Mouse (Mus musculus) embryonic facial prominence, embryonic 11.5 days (tissue): ENCODE data around the gene Trpt1. TPM values are rescaled to one million over a fixed set of nuclear protein-coding genes. Genes with fewer than 3 reads are reported as not detected.

ENCODE experiments used
- ATAC-seq: fragments of 200-750 bp; cut with Nextera tagmentation; replicated peaks from 2 replicates; pipeline ENCODE4 v1.8.0; 2017; ENCODE audit warnings: low read depth; ENCODE audit not compliant: insufficient number of reproducible peaks, low FRiP score, low TSS enrichment
- DNase-seq: peaks from one replicate; pipeline ENCODE4 v3.0.0-alpha.2; 2015; ENCODE audit warnings: low spot score
- H3K27ac ChIP-seq: fragments of 300-500 bp; sonication (generic); replicated peaks from 2 replicates; pipeline ENCODE4 v1.5.1; 2014; ENCODE audit warnings: mild to moderate bottlenecking, low read depth, low read length, control low read depth
- H3K27me3 ChIP-seq: fragments of 300-500 bp; sonication (generic); 2 replicates; pipeline ENCODE4 v1.6.1; 2014; ENCODE audit warnings: mild to moderate bottlenecking, low read length, moderate library complexity, mixed read lengths; ENCODE audit not compliant: control insufficient read depth, insufficient read depth
- H3K36me3 ChIP-seq: fragments of 300-500 bp; sonication (generic); replicated peaks from 2 replicates; pipeline ENCODE4 v1.6.1; 2014; ENCODE audit warnings: low read depth, mild to moderate bottlenecking, low read length, moderate library complexity, mixed read lengths; ENCODE audit not compliant: control insufficient read depth, insufficient read depth
- H3K4me1 ChIP-seq: fragments of 300-500 bp; sonication (generic); 2 replicates; pipeline ENCODE4 v1.6.1; 2014; ENCODE audit warnings: low read length, mixed read lengths; ENCODE audit not compliant: control insufficient read depth, insufficient read depth
- H3K4me2 ChIP-seq: fragments of 300-500 bp; sonication (generic); 2 replicates; pipeline ENCODE4 v1.6.1; 2014; ENCODE audit warnings: low read depth, mild to moderate bottlenecking, control low read depth, low read length, moderate library complexity
- H3K4me3 ChIP-seq: fragments of 300-500 bp; sonication (generic); 2 replicates; pipeline ENCODE4 v1.5.1; 2014; ENCODE audit warnings: low read depth, low read length, control low read depth
- H3K9ac ChIP-seq: fragments of 300-500 bp; sonication (generic); replicated peaks from 2 replicates; pipeline ENCODE4 v1.6.1; 2014; ENCODE audit warnings: mild to moderate bottlenecking, control low read depth, low read length
- H3K9me3 ChIP-seq: fragments of 300-500 bp; sonication (generic); replicated peaks from 2 replicates; pipeline ENCODE4 v1.6.1; 2016; ENCODE audit warnings: mild to moderate bottlenecking, low read length, inconsistent platforms, mixed read lengths; ENCODE audit not compliant: control insufficient read depth
- WGBS: fragments of 180-500 bp; shearing (Covaris S2); extraction: QIAGEN DNeasy Blood & Tissue Kit; methylation state at CpG from one replicate; pipeline ENCODE4 v1.1.7; 2014; 5-methylcytosine and 5-hydroxymethylcytosine counted together
- polyA plus RNA-seq: library from polyadenylated mRNA; unstranded; fragments of >200 nt; fragmentation: Nextera tagmentation; extraction: Ambion mirVana; gene quantifications from 2 replicates; pipeline ENCODE4 v1.2.1, GENCODE M21; 2014

The Trpt1 gene
- polyA plus RNA-seq, 1 experiment from 2014 or later = 8.0 TPM

GRCm38 (mm10) chr19:6952712-6953037, 43.3 kb upstream of the Trpt1 start:
- Histone ChIP-seq H3K27ac (peak overlapping the region; percentile 91; the same call in 1 of the 2 replicates), H3K27me3 (no peaks in the 10 kb centered on the region), H3K9me3 (no peaks in the 10 kb centered on the region), H3K9ac (0 out of 2 replicates have a peak overlapping the region, but pooled peaks have one; percentile 28), H3K36me3 (peaks cover 3% of the 10 kb centered on the region), H3K4me2 (peak overlapping the region; percentile 94), H3K4me3 (0 out of 2 replicates have a peak overlapping the region, but pooled peaks have one; percentile 44), H3K4me1 (peaks cover 6% of the 10 kb centered on the region)
- WGBS = 23% methylated on average over 3 of the region's 3 CpGs
- ATAC-seq (no peak), DNase-seq (no peak)

- Histone ChIP-seq H3K4me2 (no peak overlapping the region), H3K27ac (no peak overlapping the region), H3K36me3 (peaks cover 3% of the 10 kb centered on the region), H3K27me3 (no peaks in the 10 kb centered on the region), H3K9me3 (no peaks in the 10 kb centered on the region), H3K9ac (no peak overlapping the region), H3K4me1 (peaks cover 6% of the 10 kb centered on the region), H3K4me3 (no peak overlapping the region)
- 51% methylated on average over 9 of the region's 9 CpGs for WGBS
- DNase-seq (no peak), ATAC-seq (no peak)
Measured at GRCm38 (mm10) chr19:6954046-6954445, 41.9 kb upstream of the Trpt1 start.

GRCm38 (mm10) chr19:6955424-6955823, 40.5 kb upstream of the Trpt1 start:
- peaks cover 3% of the 10 kb centered on the region for H3K36me3 ChIP-seq
- ATAC-seq = no peak

GRCm38 (mm10) chr19:6956461-6956860, 39.5 kb upstream of the Trpt1 start:
- peaks cover 3% of the 10 kb centered on the region for H3K36me3 ChIP-seq
- WGBS = 79% methylated on average over 10 of the region's 10 CpGs

More at GRCm38 (mm10) chr19:6955424-6955823, 40.5 kb upstream of the Trpt1 start:
- Histone ChIP-seq H3K4me3 (no peak overlapping the region), H3K27me3 (no peaks in the 10 kb centered on the region), H3K4me2 (no peak overlapping the region), H3K9me3 (no peaks in the 10 kb centered on the region), H3K27ac (no peak overlapping the region), H3K4me1 (peaks cover 6% of the 10 kb centered on the region), H3K9ac (no peak overlapping the region)
- DNase-seq = no peak
- WGBS = 83% methylated on average over 7 of the region's 7 CpGs

GRCm38 (mm10) chr19:6968491-6969271, 27.2 kb upstream of the Trpt1 start:
- H3K4me3 ChIP-seq = peak overlapping the region; percentile 52
- no peak for ATAC-seq
- WGBS = 10% methylated on average over 15 of the region's 15 CpGs
- peaks cover 2% of the 10 kb centered on the region for H3K4me1 ChIP-seq
- H3K27ac ChIP-seq = no peak overlapping the region
- no peaks in the 10 kb centered on the region for H3K27me3 ChIP-seq
- peak overlapping the region; percentile 77 for H3K4me2 ChIP-seq
- peak overlapping the region; percentile 53 for H3K9ac ChIP-seq
- peaks cover 3% of the 10 kb centered on the region; the same call in 1 of the 2 replicates for H3K36me3 ChIP-seq
- peak; percentile 25 for DNase-seq
- H3K9me3 ChIP-seq = no peaks in the 10 kb centered on the region

More at GRCm38 (mm10) chr19:6956461-6956860, 39.5 kb upstream of the Trpt1 start:
- Histone ChIP-seq H3K9ac (no peak overlapping the region), H3K9me3 (no peaks in the 10 kb centered on the region), H3K4me1 (peaks cover 6% of the 10 kb centered on the region), H3K4me2 (no peak overlapping the region), H3K27me3 (no peaks in the 10 kb centered on the region), H3K4me3 (no peak overlapping the region), H3K27ac (no peak overlapping the region)
- ATAC-seq (no peak), DNase-seq (no peak)

GRCm38 (mm10) chr19:6969291-6969664, 26.7 kb upstream of the Trpt1 start:
- peaks cover 3% of the 10 kb centered on the region; the same call in 1 of the 2 replicates for H3K36me3 ChIP-seq

GRCm38 (mm10) chr19:6969665-6970381, 26.1 kb upstream of the Trpt1 start:
- peak overlapping the region; percentile 53 for H3K9ac ChIP-seq
- WGBS = 1% methylated on average over 50 of the region's 55 CpGs
- ATAC-seq = peak; percentile 24; the same call in 1 of the 2 replicates
- peak overlapping the region; percentile 52 for H3K4me3 ChIP-seq
- no peaks in the 10 kb centered on the region for H3K27me3 ChIP-seq
- peak overlapping the region; percentile 77 for H3K4me2 ChIP-seq
- no peaks in the 10 kb centered on the region for H3K9me3 ChIP-seq
- H3K4me1 ChIP-seq = peaks cover 2% of the 10 kb centered on the region
- peaks cover 3% of the 10 kb centered on the region; the same call in 1 of the 2 replicates for H3K36me3 ChIP-seq
- H3K27ac ChIP-seq = no peak overlapping the region
- peak; percentile 75 for DNase-seq

More at GRCm38 (mm10) chr19:6969291-6969664, 26.7 kb upstream of the Trpt1 start:
- no peaks in the 10 kb centered on the region for H3K27me3 ChIP-seq
- peaks cover 2% of the 10 kb centered on the region for H3K4me1 ChIP-seq
- peak overlapping the region; percentile 77 for H3K4me2 ChIP-seq
- no peaks in the 10 kb centered on the region for H3K9me3 ChIP-seq
- no peak overlapping the region for H3K27ac ChIP-seq
- 1% methylated on average over 20 of the region's 20 CpGs for WGBS
- no peak for ATAC-seq
- H3K9ac ChIP-seq = peak overlapping the region; percentile 53
- DNase-seq = no peak
- H3K4me3 ChIP-seq = peak overlapping the region; percentile 52
